Mouse (Mus musculus) thymus, adult 2 months (tissue): ENCODE measurements around the gene Gabarapl2.

ENCODE experiments used
- CTCF ChIP-seq: fragments of 200-500 bp; IDR thresholded peaks from 2 replicates; pipeline ENCODE4 v1.5.1; 2012; ENCODE audit warnings: mild to moderate bottlenecking, control low read depth, low read length, moderate library complexity, borderline replicate concordance; ENCODE audit not compliant: control insufficient read depth, poor library complexity, insufficient read depth; ENCODE audit errors: extremely low read depth
- POLR2A ChIP-seq: fragments of 200-500 bp; IDR thresholded peaks from 2 replicates; pipeline ENCODE4 v1.6.1; 2012; ENCODE audit warnings: mild to moderate bottlenecking, low read length, control low read depth, moderate library complexity; ENCODE audit not compliant: control insufficient read depth, poor library complexity, insufficient read depth; ENCODE audit errors: extremely low read depth

GRCm38 (mm10) chr8:111964849-111965561 lies 24.5 kb downstream of the Gabarapl2 start:
- TF ChIP-seq CTCF (no peak), POLR2A (no peak)
